Mouse (Mus musculus) kidney, postnatal 36 days (tissue): ENCODE data around the gene Amt.
"Not testable (repeated sequence)": the region's sequence is repeated elsewhere in the genome, so short reads cannot be mapped to it uniquely, and the experiment has no call there.

Experiments
- DNase-seq, 2 experiments: peaks; one replicate each; pipeline ENCODE4 v3.0.0; 2021 to 2022; ENCODE audit warnings: mixed read lengths in 2 of 2

Amt gene

GRCm38 (mm10) chr9:108284410-108284809 is 12.2 kb upstream of the Amt start:
- peak; percentile 84 to 92 for DNase-seq

DNA sequence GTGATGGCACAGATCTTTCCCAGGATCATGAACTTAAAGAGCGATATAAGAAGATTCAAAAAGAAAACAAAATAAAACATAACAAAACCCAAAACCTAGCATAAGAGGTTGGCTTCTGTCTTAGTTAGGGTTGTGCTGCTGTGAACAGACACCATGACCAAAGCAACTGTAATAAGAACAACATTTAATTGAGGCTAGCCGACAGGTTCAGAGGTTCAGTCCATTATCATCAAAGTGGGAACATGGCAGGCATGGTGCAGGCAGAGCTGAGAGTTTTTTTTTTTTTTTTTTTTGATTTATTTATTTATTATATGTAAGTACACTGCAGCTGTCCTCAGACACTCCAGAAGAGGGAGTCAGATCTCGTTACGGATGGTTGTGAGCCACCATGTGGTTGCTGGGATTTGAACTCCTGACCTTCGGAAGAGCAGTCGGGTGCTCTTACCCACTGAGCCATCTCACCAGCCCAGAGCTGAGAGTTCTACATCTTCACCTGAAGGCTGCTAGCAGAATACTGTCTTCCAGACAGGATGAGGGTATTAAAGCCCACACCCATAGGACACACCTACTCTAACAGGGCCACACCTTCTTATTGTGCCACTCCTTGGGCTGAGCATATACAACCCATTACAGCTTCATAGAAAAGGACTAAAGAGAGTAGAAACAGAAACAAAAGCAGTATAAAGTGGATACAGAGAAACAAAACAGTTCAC is 9.0 kb upstream of the Amt start:
- not testable (repeated sequence) for DNase-seq

DNA sequence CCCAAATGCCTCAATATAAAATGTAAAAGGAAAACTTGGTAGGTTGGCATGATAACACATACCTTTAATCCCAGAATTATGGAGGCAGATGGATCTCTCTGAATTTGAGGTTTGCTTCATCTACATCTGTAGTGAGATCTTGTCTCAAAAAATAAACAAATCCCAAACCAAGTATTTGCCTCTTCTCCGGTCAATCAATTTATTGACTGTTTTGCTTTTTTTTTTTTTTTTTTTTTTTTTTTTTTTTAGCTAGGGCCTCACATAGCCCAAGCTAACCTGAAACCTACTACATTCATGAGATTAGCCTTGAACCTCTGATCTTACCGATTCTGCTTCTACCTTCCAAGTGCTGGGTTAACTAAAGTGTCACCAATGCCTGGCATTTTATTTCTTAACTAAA is 7.3 kb upstream of the Amt start:
- DNase-seq = no peak

- DNase-seq = peak; percentile 92 to 98
These were observed 6.5 kb upstream of the Amt start, which contains the start of gene Nicn1 for GRCm38 (mm10) chr9:108290016-108290750. TSS of gene Nicn1 (plus strand) at chr9:108290429.

DNA sequence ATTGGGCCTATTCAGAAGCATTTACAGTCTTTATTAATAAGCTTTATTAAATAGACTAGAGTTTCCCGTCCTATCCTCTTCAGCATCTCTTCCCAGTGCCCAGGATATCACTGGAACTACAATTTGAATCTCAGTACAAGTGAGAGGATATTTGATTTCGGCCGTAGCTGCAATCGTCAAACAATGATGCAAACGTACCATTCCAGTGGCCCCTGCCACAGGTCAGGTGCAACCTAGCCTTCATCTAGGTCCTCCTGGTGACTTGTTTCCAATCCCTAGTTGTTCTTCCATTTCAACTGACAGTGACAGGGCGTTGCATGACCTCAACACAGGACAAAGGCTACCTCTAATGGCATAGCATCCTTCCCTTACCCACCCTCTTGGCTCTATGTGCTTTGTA is 5.9 kb upstream of the Amt start:
- DNase-seq = no peak

- no peak for DNase-seq
These were observed 5.2 kb downstream of the Amt start for GRCm38 (mm10) chr9:108301853-108302252.

- DNase-seq = no peak
These were observed 8.1 kb downstream of the Amt start for GRCm38 (mm10) chr9:108304716-108305115.

DNA sequence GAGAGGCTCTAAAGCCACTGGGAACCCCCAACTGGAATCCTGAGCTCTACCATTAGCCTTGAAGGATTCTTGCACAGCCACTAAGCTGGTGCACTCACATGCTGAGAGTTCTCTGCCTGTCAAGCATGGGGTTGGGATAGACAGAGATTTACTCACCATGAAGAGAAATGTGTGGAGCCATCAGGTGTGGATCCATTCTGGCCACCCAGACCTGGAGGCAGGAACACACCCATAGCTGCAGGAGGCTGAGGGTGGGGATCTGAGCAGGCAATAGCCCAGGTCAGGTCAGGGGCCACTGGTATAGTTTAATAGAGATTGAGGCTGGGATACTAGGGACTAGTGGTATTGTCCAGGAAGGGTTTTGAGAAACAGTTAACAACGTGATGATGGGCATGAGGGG is 8.5 kb downstream of the Amt start:
- DNase-seq = no peak

GRCm38 (mm10) chr9:108305629-108306520 is 9.2 kb downstream of the Amt start, which contains the start of the genes Rhoa and Tcta:
TSS of gene Rhoa (plus strand) at chr9:108306129.
TSS of gene Tcta (minus strand) at chr9:108306160.
- DNase-seq = peak; percentile 98 to 100

- peak; percentile 86 to 93 for DNase-seq
These were observed 9.9 kb downstream of the Amt start for GRCm38 (mm10) chr9:108306571-108306980.

DNA sequence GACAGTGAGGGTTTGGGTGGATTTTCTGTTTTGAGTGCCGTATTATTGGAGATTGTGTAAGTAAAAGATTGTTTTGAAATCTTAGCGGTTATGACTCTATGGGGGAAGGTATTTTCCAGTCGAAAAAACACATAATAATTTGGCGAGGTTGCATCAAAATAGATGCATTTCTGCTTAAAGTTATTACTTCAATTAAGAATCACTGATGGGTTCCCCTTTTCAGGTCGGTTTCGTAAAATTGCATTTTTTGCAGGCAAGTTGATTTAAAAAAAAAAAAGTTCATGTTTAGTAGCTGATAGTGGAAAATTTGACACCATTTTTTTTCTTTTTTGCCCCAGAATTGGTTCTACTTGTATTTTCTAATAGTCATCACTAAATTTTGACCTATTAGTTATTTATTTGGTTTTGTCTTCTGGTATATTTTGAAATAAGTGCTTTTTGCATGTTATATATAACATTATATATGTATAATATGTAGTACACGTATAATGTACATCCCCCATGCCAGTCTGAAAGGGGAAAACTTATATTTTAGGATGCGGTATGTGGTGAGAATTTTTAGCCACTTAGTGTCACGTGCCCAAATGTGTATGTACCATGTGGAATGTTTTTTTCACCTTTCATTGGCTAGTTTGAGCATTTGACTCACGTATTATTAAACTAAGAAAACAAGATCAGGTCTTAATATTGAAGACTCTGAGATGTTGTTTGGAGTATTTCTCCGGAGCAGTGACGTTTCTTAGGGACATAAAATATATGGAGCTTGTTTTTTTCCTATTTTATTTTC is 10.6 kb downstream of the Amt start:
- no peak for DNase-seq

GRCm38 (mm10) chr9:108308141-108308540 is 11.5 kb downstream of the Amt start:
- DNase-seq = peak; percentile 32 to 35

- peak in 1 of 2 experiments; percentile 42 for DNase-seq
These were observed 20.9 kb downstream of the Amt start for GRCm38 (mm10) chr9:108317572-108317971.

DNA sequence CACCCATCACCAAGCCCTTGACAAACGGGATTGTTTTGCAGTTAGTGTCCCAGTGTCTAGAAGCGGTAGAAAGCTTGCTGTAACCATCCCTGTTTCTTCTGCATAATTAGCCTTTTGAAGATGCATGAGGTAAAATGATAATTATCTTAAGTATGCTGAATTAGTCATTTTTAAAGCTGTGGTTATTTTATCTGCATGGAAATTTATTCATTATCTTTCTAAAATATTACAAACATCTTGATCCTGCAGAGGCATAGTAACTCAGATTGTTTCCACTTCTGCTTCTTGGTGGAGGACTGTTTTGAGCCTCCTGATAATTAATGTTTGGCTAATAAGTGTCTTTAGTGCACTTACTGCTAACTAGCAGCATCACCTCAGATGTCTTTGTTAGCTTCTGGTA is 21.8 kb downstream of the Amt start:
- DNase-seq = no peak

- not testable (repeated sequence) for DNase-seq
These were observed 25.4 kb downstream of the Amt start for GRCm38 (mm10) chr9:108322054-108322453.

DNA sequence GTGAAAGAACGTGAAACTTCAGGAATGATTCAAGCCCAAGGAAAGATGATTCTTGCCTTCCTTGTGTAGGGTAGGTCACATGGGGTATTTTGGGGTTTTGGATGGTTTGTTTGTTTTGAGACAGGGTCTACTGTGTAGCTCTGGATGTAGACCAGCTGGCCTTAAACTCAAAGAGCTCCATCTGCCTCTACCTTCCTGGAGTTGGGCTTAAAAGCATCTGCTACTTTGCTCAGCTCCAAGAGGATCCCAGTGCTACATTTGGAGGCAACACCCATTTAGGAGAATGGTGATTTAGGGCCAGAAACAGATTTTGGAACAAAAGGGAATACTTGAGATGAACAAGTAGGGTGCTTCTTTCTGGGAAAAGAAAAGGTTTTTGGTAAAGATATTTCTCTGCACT is 28.1 kb downstream of the Amt start:
- no peak for DNase-seq

DNA sequence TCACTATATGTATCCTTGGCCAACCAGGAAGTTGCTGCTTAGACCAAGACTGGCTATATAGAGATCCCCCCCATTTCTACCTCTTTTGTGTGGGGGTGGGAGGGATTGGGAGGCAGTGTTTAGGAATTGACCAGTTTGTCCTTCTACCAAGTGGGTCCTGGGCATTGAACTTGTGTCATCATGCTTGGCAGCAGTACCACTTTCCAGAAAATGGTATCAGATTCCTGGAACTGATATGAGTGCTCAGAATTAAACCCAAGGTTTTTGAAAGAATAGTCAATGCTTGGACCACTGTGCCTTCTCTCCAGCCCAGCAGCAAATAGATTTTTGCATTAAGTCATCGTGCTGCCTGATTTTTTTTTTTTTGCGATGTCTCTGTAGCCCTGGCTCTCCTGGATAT is 29.2 kb downstream of the Amt start:
- no peak for DNase-seq

- DNase-seq = no peak
These were observed 41.3 kb downstream of the Amt start for GRCm38 (mm10) chr9:108337848-108338550.

- DNase-seq = no peak
These were observed 41.9 kb downstream of the Amt start for GRCm38 (mm10) chr9:108338551-108338885.

GRCm38 (mm10) chr9:108338886-108339781 is 42.5 kb downstream of the Amt start, which contains the start of gene Gpx1:
TSS of gene Gpx1 (plus strand) at chr9:108338903.
- DNase-seq = peak; percentile 96 to 98

GRCm38 (mm10) chr9:108339886-108340257 is 43.2 kb downstream of the Amt start:
- DNase-seq = peak in 1 of 2 experiments; percentile 54
